Mouse (Mus musculus) forebrain, embryonic 14.5 days (tissue): ENCODE measurements around the gene Kcp. TPM values are rescaled to one million over a fixed set of nuclear protein-coding genes. Genes with fewer than 3 reads are reported as not detected.

Experiments
- ATAC-seq: fragments of 200-750 bp; cut with Nextera tagmentation; 2 replicates; pipeline ENCODE4 v1.8.0; 2017; ENCODE audit warnings: mild to moderate bottlenecking, moderate library complexity
- DNase-seq: peaks from one replicate; pipeline ENCODE4 v3.0.0-alpha.2; 2015; ENCODE audit warnings: low spot score
- H3K27ac ChIP-seq: fragments of 300-500 bp; sonication (generic); 2 replicates; pipeline ENCODE4 v1.5.1; 2014; ENCODE audit warnings: low read depth, mild to moderate bottlenecking, control low read depth, low read length, moderate library complexity
- H3K27me3 ChIP-seq: fragments of 300-500 bp; sonication (generic); replicated peaks from 2 replicates; pipeline ENCODE4 v1.6.1; 2014; ENCODE audit warnings: low read length, control low read depth, mixed read lengths; ENCODE audit not compliant: control insufficient read depth, insufficient read depth
- H3K36me3 ChIP-seq: fragments of 300-500 bp; sonication (generic); 2 replicates; pipeline ENCODE4 v1.6.1; 2014; ENCODE audit warnings: low read length, control low read depth; ENCODE audit not compliant: control insufficient read depth, insufficient read depth
- H3K4me1 ChIP-seq: fragments of 300-500 bp; sonication (generic); 2 replicates; pipeline ENCODE4 v1.6.1; 2014; ENCODE audit warnings: antibody characterized with exemption, low read length, control low read depth; ENCODE audit not compliant: control insufficient read depth, insufficient read depth
- H3K4me2 ChIP-seq: fragments of 300-500 bp; sonication (generic); 2 replicates; pipeline ENCODE4 v1.6.1; 2014; ENCODE audit warnings: mild to moderate bottlenecking, control low read depth, low read length
- H3K4me3 ChIP-seq: fragments of 300-500 bp; sonication (generic); 2 replicates; pipeline ENCODE4 v1.5.1; 2014; ENCODE audit warnings: low read depth, low read length, control low read depth
- H3K9ac ChIP-seq: fragments of 300-500 bp; sonication (generic); 2 replicates; pipeline ENCODE4 v1.6.1; 2014; ENCODE audit warnings: mild to moderate bottlenecking, low read length, control low read depth, moderate library complexity
- H3K9me3 ChIP-seq: fragments of 300-500 bp; sonication (generic); replicated peaks from 2 replicates; pipeline ENCODE4 v1.6.1; 2016; ENCODE audit warnings: low read length, control low read depth, mixed read lengths; ENCODE audit not compliant: control insufficient read depth
- WGBS: fragments of 180-500 bp; shearing (Covaris S2); extraction: QIAGEN DNeasy Blood & Tissue Kit; methylation state at CpG from one replicate; pipeline ENCODE4 v1.1.7; 2014; 5-methylcytosine and 5-hydroxymethylcytosine counted together
- polyA plus RNA-seq: library from polyadenylated mRNA; unstranded; fragments of >200 nt; fragmentation: Nextera tagmentation; extraction: Ambion mirVana; gene quantifications from 2 replicates; pipeline ENCODE4 v1.2.1, GENCODE M21; 2014

The Kcp gene
- polyA plus RNA-seq, 1 experiment from 2014 or later: 5.8 TPM

DNA sequence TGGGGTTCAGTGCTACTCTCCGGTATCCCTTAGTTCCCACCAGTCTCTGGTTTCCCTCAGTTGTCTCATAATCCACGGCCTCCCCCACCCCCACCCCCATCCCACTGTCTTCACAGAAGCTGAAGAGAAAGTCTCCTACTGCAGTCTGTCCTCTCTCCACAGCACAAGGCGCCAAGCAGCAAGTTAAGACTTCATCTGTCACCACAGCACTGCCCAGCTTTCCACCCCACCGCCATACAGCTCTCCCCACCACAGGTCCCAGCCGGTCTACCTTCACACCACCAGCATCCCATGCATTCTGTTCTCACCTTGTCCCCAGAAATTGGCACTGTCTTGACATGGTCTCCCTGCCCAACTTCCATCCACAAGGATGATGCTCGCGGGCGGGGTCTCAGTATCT is 918 bp downstream of the Kcp start:
- no peak for ATAC-seq
- no peaks in the 10 kb centered on the region for H3K4me1 ChIP-seq
- no peaks in the 10 kb centered on the region for H3K9me3 ChIP-seq
- peak overlapping the region; percentile 59 for H3K4me2 ChIP-seq
- DNase-seq: no peak
- 0 out of 2 replicates have a peak overlapping the region, but pooled peaks have one; percentile 5 for H3K9ac ChIP-seq
- H3K4me3 ChIP-seq: peak overlapping the region; percentile 42
- peaks cover 27% of the 10 kb centered on the region for H3K27me3 ChIP-seq
- no peaks in the 10 kb centered on the region for H3K36me3 ChIP-seq
- H3K27ac ChIP-seq: no peak overlapping the region
- WGBS: 23% methylated on average over 8 of the region's 8 CpGs

DNA sequence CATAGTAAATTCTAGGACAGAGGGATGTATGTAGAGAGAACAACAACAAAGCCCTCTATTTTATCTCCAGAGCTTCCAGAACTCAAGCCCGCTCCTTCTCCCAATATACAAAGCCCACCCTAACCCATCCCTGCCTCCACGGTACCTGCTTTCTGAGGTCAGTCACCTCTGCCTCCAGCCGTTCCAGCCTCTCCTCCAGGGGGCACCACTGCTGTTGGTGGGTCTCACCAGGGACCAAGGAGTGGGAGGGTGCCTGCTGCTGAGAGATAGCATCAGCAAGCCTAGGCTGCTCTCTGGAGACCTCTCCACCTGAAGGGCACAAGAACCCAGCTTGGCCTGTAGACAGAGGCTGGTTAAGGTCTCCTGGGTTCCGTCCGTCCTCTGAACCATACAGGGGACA is 2.3 kb downstream of the Kcp start:
- no peak overlapping the region for H3K4me3 ChIP-seq
- H3K4me2 ChIP-seq: no peak overlapping the region
- H3K27me3 ChIP-seq: peaks cover 27% of the 10 kb centered on the region
- no peaks in the 10 kb centered on the region for H3K36me3 ChIP-seq
- no peak for DNase-seq
- H3K9me3 ChIP-seq: no peaks in the 10 kb centered on the region
- ATAC-seq: no peak
- no peak overlapping the region for H3K9ac ChIP-seq
- no peak overlapping the region for H3K27ac ChIP-seq
- no peaks in the 10 kb centered on the region for H3K4me1 ChIP-seq
- 94% methylated on average over 5 of the region's 5 CpGs for whole genome bisulfite sequencing

DNA sequence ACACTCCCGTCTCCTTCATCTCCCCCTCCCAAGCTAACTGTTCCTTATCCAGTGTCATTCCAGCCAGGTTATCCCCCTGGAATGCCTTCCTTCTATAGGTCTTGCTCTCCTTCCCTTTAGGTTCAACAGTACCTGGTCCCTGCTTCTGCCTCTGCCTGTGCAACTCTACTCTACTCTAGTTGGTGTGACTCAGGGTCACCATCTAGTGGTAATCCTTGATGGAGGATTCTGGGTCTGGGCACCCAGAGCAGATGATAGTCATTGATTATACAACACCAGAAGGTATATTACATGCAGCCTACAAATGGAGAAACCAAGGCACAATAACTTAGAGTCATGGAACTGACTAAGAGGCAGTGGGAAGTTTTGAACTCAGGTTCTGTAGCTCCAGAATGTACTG is 6.2 kb downstream of the Kcp start:
- Histone ChIP-seq H3K27me3 (peaks cover 16% of the 10 kb centered on the region), H3K36me3 (no peaks in the 10 kb centered on the region), H3K9me3 (no peaks in the 10 kb centered on the region), H3K9ac (no peak overlapping the region), H3K4me1 (no peaks in the 10 kb centered on the region), H3K27ac (no peak overlapping the region), H3K4me3 (no peak overlapping the region), H3K4me2 (no peak overlapping the region)
- DNase-seq (no peak), ATAC-seq (no peak)
- WGBS: 89% methylated on average over 1 of the region's 1 CpGs

DNA sequence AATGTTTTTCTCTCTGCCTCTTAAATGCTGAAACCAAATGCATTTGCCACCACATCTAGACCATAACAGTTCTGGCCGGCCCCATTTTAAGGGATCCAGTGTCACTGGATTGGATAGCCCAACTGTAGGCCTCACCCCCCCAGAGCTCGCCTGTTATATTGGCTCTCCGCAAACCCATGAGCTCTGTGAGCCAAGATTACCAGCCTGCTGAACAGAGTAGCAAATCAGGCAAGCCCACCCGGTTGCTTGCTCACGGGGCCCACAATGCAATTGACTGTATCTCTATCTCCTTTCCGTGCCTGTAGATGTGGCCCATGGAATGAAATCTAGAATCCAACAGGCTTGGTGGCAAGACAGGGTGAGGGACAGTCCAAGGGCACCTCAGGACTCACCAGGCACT is 6.9 kb downstream of the Kcp start:
- no peak overlapping the region for H3K4me3 ChIP-seq
- DNase-seq: no peak
- H3K4me2 ChIP-seq: no peak overlapping the region
- H3K27ac ChIP-seq: no peak overlapping the region
- no peak overlapping the region for H3K9ac ChIP-seq
- no peak for ATAC-seq
- 91% methylated on average over 6 of the region's 6 CpGs for WGBS
- no peaks in the 10 kb centered on the region for H3K9me3 ChIP-seq
- H3K36me3 ChIP-seq: no peaks in the 10 kb centered on the region
- no peaks in the 10 kb centered on the region for H3K4me1 ChIP-seq
- H3K27me3 ChIP-seq: peaks cover 20% of the 10 kb centered on the region

DNA sequence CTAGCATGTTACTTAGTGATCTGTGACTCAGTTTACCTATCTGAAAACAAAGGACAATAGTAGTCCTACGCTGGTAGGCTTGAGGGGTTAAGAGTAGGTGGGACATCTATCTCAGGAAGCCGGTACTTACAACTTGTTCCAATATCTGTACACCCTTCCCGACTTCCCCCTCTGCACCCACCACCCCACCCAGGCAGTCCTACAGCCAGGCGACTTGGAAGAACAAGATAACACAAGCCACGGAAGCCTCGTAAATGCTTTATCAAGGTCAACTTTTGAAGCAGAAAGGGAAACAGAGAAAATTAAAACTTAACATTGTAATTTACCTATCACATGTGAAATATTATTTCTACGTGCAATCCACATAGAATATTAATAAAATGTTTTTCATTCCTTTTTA is 7.6 kb downstream of the Kcp start:
- no peaks in the 10 kb centered on the region for H3K4me1 ChIP-seq
- H3K9ac ChIP-seq: no peak overlapping the region
- no peak for ATAC-seq
- no peak overlapping the region for H3K4me2 ChIP-seq
- no peak overlapping the region for H3K4me3 ChIP-seq
- no peaks in the 10 kb centered on the region for H3K9me3 ChIP-seq
- WGBS: 95% methylated on average over 7 of the region's 7 CpGs
- no peak overlapping the region for H3K27ac ChIP-seq
- H3K36me3 ChIP-seq: no peaks in the 10 kb centered on the region
- no peak for DNase-seq
- H3K27me3 ChIP-seq: peaks cover 25% of the 10 kb centered on the region

DNA sequence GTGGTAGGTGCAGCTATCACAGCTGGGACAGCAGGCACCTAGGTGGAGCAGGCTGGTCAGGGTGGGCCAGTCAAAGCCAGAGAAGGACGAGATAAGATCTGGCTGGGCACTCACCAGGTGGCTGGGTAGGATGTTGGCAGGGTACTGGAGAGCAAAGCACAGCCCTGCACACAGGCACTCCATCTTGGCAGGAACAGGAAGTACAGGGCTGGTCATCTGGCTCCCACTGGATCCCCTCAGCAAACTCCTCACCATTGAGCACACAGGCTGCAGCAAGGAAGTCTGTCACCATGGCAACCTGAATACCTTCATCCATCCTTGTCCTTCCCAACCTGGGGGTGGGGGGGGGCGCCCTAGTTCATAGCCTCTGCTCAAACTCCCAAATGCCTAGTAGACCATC is 10.0 kb downstream of the Kcp start:
- Histone ChIP-seq H3K9me3 (no peaks in the 10 kb centered on the region), H3K4me1 (no peaks in the 10 kb centered on the region), H3K27ac (no peak overlapping the region), H3K27me3 (peaks cover 25% of the 10 kb centered on the region), H3K4me2 (no peak overlapping the region), H3K4me3 (no peak overlapping the region), H3K9ac (no peak overlapping the region), H3K36me3 (no peaks in the 10 kb centered on the region)
- DNase-seq (no peak), ATAC-seq (no peak)
- 41% methylated on average over 2 of the region's 2 CpGs for WGBS

DNA sequence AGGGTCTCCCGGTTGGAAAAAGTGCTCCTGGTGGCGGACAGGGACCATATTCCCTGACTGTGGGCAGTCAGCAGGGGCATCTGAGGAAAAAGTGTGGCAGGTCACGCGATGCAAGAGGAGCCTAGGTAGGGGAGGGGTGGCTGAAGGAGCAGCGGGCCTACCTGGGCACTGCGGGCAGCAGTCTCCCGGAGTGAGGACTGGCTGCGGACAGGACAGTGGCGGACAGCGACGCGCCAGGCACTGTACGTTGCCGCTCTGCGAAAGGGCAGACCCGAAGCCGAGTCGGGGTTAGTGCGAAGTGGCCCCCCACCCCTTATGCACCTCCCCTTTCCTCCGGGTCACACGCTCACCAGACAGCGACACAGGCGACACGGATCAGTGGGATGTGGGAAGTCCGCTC is 11.5 kb downstream of the Kcp start:
- Histone ChIP-seq H3K9ac (no peak overlapping the region), H3K4me3 (no peak overlapping the region), H3K36me3 (no peaks in the 10 kb centered on the region), H3K4me1 (no peaks in the 10 kb centered on the region), H3K27ac (no peak overlapping the region), H3K27me3 (peaks cover 25% of the 10 kb centered on the region), H3K4me2 (no peak overlapping the region), H3K9me3 (no peaks in the 10 kb centered on the region)
- ATAC-seq: no peak
- 11% methylated on average over 25 of the region's 25 CpGs for WGBS
- DNase-seq: no peak

DNA sequence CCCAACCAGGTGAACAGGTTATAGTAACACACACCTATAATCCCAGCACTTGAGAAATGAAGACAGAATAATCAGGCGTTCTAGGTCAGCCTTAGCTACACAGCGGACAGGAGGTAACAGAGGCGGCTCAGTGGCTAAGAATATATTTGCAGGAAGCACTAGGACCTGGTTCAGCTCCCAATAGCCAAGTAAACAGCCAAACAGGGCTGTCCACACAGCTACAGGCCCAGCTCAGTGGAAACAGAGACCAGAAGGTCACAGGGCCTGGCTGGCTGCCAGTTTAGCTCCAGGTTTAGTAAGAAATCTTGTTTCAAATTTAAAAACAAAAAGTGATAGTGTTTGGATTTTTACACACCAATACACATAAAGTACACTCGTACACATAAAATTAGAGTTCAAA is 13.7 kb downstream of the Kcp start:
- DNase-seq (no peak), ATAC-seq (no peak)
- H3K9ac ChIP-seq: no peak overlapping the region
- H3K27ac ChIP-seq: no peak overlapping the region
- WGBS: 79% methylated on average over 4 of the region's 4 CpGs
- no peaks in the 10 kb centered on the region for H3K9me3 ChIP-seq
- H3K27me3 ChIP-seq: peaks cover 25% of the 10 kb centered on the region
- no peaks in the 10 kb centered on the region for H3K4me1 ChIP-seq
- no peak overlapping the region for H3K4me3 ChIP-seq
- no peak overlapping the region for H3K4me2 ChIP-seq
- H3K36me3 ChIP-seq: no peaks in the 10 kb centered on the region

DNA sequence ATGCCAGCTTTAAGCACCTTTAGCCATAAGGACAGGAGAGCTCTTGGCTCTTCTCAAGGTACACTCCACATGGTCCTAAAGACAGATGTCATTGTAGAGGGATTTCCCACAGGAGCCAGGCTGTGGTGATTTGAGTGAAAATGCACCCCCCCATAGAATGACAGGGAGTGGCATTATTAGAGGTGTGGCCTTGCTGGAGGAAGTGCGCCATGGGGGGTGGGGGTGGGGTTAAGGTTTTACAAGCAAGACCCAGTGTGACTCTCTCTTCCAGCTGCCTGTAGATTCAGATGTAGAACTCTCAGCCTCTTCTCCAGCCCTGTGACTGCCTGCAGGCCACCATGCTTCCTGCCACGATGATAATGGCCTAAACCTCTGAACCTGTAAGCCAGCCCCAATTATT is 21.8 kb downstream of the Kcp start:
- peaks cover 6% of the 10 kb centered on the region; the same call in 1 of the 2 replicates for H3K27me3 ChIP-seq
- WGBS: 60% methylated on average over 2 of the region's 2 CpGs
- H3K4me3 ChIP-seq: no peak overlapping the region
- no peak overlapping the region for H3K9ac ChIP-seq
- no peak overlapping the region for H3K27ac ChIP-seq
- H3K9me3 ChIP-seq: no peaks in the 10 kb centered on the region
- no peak for ATAC-seq
- no peak overlapping the region for H3K4me2 ChIP-seq
- no peak for DNase-seq
- no peaks in the 10 kb centered on the region for H3K36me3 ChIP-seq
- peaks cover 3% of the 10 kb centered on the region for H3K4me1 ChIP-seq
